In the genomic region with DNA sequence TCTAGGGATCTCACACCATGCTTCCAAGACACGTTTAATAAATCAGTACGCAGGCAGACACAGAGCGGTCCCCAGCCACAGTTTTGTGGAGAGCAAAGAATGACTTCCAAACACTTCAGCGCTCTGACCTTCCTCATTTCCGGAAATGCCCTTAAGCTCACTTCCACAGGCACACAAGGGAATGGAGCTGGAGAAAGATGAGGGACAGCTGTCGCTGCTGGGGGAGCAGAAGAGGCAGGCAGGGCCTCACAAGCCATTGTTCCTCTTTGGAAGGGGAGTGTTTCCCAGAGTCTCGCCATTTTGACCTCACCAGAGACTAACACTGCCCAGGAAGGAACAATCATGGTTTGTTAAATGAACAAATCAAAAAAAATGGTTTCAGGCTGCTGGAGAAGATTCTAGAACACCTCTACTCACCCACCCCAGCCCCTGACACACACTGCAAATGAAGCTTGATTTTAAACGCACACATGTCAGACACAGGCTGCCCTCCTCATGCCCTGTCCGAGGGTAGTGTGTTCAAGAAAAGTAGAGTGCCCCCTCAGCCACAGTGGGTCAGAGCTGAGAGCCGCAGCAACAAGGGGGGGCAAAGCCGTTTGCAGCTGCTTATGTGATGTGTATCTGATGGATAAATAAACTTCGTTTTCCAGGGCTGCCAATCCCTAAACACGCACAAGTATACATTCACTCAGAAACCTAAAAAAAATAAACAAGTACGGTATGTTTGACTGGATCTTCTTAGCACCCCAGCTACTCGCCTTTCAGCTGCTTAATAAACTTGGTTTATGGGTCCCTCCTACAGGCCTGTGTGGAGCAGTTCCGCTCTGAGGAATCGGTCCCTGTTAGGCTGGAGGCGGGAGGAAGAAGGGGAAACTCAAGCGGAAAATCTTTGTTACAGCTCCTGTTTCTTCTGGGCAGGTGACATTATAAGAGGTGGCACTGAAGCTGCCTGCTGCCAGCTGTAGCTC, we compare ENCODE assay signal across 11 mouse cellular contexts.
A peak's percentile ranks its signal among the peaks of the same experiment; 100 is the strongest.
DNase-seq lines count a peak whose midpoint lies in the region; ATAC-seq lines count a peak whose summit lies in the region.
"Had no signal": no experiment of that assay in that cellular context is flagged by ENCODE, and none has a peak within 500 bp of the region (broad histone marks: within the 10 kb centered on the region; RNA-seq: fewer than 3 reads in every experiment).

No protein-coding gene starts in this region.

- peaks cover 14% of the 10 kb centered on the region for H3K4me1 ChIP-seq in kidney, embryonic 14.5 days (ENCODE audit: control insufficient read depth, insufficient read depth, low read length)
- H3K4me1 ChIP-seq in embryonic facial prominence, embryonic 11.5 days (ENCODE audit: control insufficient read depth, insufficient read depth, low read length): no peaks in the 10 kb centered on the region
- H3K4me1 ChIP-seq in heart, embryonic 13.5 days: no peaks in the 10 kb centered on the region
- H3K4me1 ChIP-seq in limb, embryonic 12.5 days (replicated peaks): peaks cover 26% of the 10 kb centered on the region

- no peak overlapping the region; the same call in 1 of the 2 replicates for H3K9ac ChIP-seq in kidney, embryonic 14.5 days (ENCODE audit: low read depth, low read length)
- H3K9ac ChIP-seq in embryonic facial prominence, embryonic 11.5 days (replicated peaks; ENCODE audit: low read length): 0 out of 2 replicates have a peak overlapping the region, but pooled peaks have one; percentile 25
- H3K9ac ChIP-seq in heart, embryonic 13.5 days: no peak overlapping the region
- H3K9ac ChIP-seq in limb, embryonic 12.5 days (replicated peaks): no peak overlapping the region
- H3K9ac ChIP-seq: forebrain, embryonic 12.5 days had no signal

- no peaks in the 10 kb centered on the region for H3K36me3 ChIP-seq in kidney, embryonic 14.5 days (ENCODE audit: control insufficient read depth, insufficient read depth, low read length)
- no peaks in the 10 kb centered on the region for H3K36me3 ChIP-seq in embryonic facial prominence, embryonic 11.5 days (replicated peaks; ENCODE audit: control insufficient read depth, insufficient read depth, low read depth, low read length)
- no peaks in the 10 kb centered on the region for H3K36me3 ChIP-seq in heart, embryonic 13.5 days
- no peaks in the 10 kb centered on the region for H3K36me3 ChIP-seq in limb, embryonic 12.5 days
- H3K36me3 ChIP-seq: forebrain, embryonic 12.5 days had no signal

- ATAC-seq in kidney, embryonic 14.5 days (ENCODE audit: low FRiP score, low TSS enrichment): peak; percentile 75
- 0 out of 2 replicates have a peak, but pooled peaks have one; percentile 24 for ATAC-seq in embryonic facial prominence, embryonic 11.5 days (replicated peaks; ENCODE audit: insufficient number of reproducible peaks, low FRiP score, low TSS enrichment, low read depth)
- no peak for ATAC-seq in heart, embryonic 13.5 days (ENCODE audit: extremely low read depth, insufficient number of reproducible peaks, low FRiP score, low TSS enrichment)
- ATAC-seq in limb, embryonic 12.5 days (ENCODE audit: insufficient number of reproducible peaks, insufficient read depth, low FRiP score, low TSS enrichment, low read depth): no peak
- no peak for ATAC-seq in CD4-positive, CD25-positive, alpha-beta regulatory T cell, adult 4 months
- ATAC-seq: inflammation-experienced regulatory T-cells, adult 6 months had no signal

- no peak overlapping the region for H3K4me3 ChIP-seq in kidney, embryonic 14.5 days (ENCODE audit: low read length)
- H3K4me3 ChIP-seq in embryonic facial prominence, embryonic 11.5 days (ENCODE audit: low read depth, low read length): no peak overlapping the region
- H3K4me3 ChIP-seq in heart, embryonic 13.5 days: no peak overlapping the region
- no peak overlapping the region for H3K4me3 ChIP-seq in limb, embryonic 12.5 days (replicated peaks)
- H3K4me3 ChIP-seq: forebrain, embryonic 12.5 days had no signal

- H3K27me3 ChIP-seq in kidney, embryonic 14.5 days (ENCODE audit: control insufficient read depth, insufficient read depth, low read length): no peaks in the 10 kb centered on the region
- H3K27me3 ChIP-seq in embryonic facial prominence, embryonic 11.5 days (ENCODE audit: control insufficient read depth, insufficient read depth, low read length): no peaks in the 10 kb centered on the region
- H3K27me3 ChIP-seq in heart, embryonic 13.5 days (replicated peaks): peaks cover 11% of the 10 kb centered on the region; the same call in 1 of the 2 replicates
- H3K27me3 ChIP-seq in limb, embryonic 12.5 days: no peaks in the 10 kb centered on the region

- peak overlapping the region; percentile 15 for H3K4me2 ChIP-seq in kidney, embryonic 14.5 days (replicated peaks; ENCODE audit: low read depth, low read length)
- no peak overlapping the region for H3K4me2 ChIP-seq in embryonic facial prominence, embryonic 11.5 days (ENCODE audit: low read depth, low read length)
- no peak overlapping the region for H3K4me2 ChIP-seq in heart, embryonic 13.5 days
- no peak overlapping the region; the same call in 1 of the 2 replicates for H3K4me2 ChIP-seq in limb, embryonic 12.5 days
- H3K4me2 ChIP-seq: forebrain, embryonic 12.5 days had no signal

- 8% methylated on average over 19 of the region's 19 CpGs for WGBS in kidney, embryonic 14.5 days
- WGBS in embryonic facial prominence, embryonic 11.5 days: 48% methylated on average over 19 of the region's 19 CpGs
- 59% methylated on average over 19 of the region's 19 CpGs for WGBS in heart, embryonic 13.5 days
- WGBS in limb, embryonic 12.5 days: 37% methylated on average over 19 of the region's 19 CpGs

- DNase-seq in kidney, adult 9 months: no peak
- DNase-seq in embryonic facial prominence, embryonic 11.5 days (ENCODE audit: low spot score): peak; percentile 47
- DNase-seq in layer of hippocampus, adult 9-10 months (ENCODE audit: low spot score): no peak
- DNase-seq in c-Kit-positive CD71-positive TER-119-positive erythroid progenitor cells, embryonic 14.5 days (ENCODE audit: low spot score): no peak
- DNase-seq: cerebellum, postnatal 10 days had no signal

- no peaks in the 10 kb centered on the region for H3K9me3 ChIP-seq in kidney, embryonic 14.5 days (ENCODE audit: control insufficient read depth, low read length)
- H3K9me3 ChIP-seq in embryonic facial prominence, embryonic 11.5 days (replicated peaks; ENCODE audit: control insufficient read depth, low read length): no peaks in the 10 kb centered on the region
- H3K9me3 ChIP-seq in heart, embryonic 13.5 days: no peaks in the 10 kb centered on the region
- no peaks in the 10 kb centered on the region for H3K9me3 ChIP-seq in limb, embryonic 12.5 days
- H3K9me3 ChIP-seq: forebrain, embryonic 12.5 days had no signal

- H3K27ac ChIP-seq in kidney, embryonic 14.5 days (ENCODE audit: low read depth, low read length): peak overlapping the region; percentile 96
- H3K27ac ChIP-seq in embryonic facial prominence, embryonic 11.5 days (replicated peaks; ENCODE audit: low read depth, low read length): no peak overlapping the region; the same call in 1 of the 2 replicates
- H3K27ac ChIP-seq in heart, embryonic 13.5 days (replicated peaks): peak overlapping the region; percentile 32
- peak overlapping the region; percentile 75 for H3K27ac ChIP-seq in limb, embryonic 12.5 days
- H3K27ac ChIP-seq: forebrain, embryonic 12.5 days had no signal

Comparison
In these comparisons a context has a peak if more than half of its experiments do, and no peak if none do; other contexts are left out.
1. ATAC-seq: peak in kidney, embryonic 14.5 days (single experiment) and embryonic facial prominence, embryonic 11.5 days (single experiment); none in heart, embryonic 13.5 days (single experiment), limb, embryonic 12.5 days (single experiment) and CD4-positive, CD25-positive, alpha-beta regulatory T cell, adult 4 months (single experiment).